Mouse (Mus musculus): Measurements from ENCODE around the gene Evl.
A peak's percentile ranks its signal among the peaks of the same experiment; 100 is the strongest.
"Not testable (repeated sequence)": the region's sequence is repeated elsewhere in the genome, so short reads cannot be mapped to it uniquely, and the experiment has no call there.

The Evl gene

GRCm38 (mm10) chr12:108554120-108554841, at the start of gene Evl:
Gene Evl (plus strand): TSS chr12:108554720.
- peak; percentile 91 to 92 for DNase-seq

GRCm38 (mm10) chr12:108505846-108506245, 48.7 kb upstream of the Evl start:
- peak in 1 of 2 experiments; percentile 6 for DNase-seq

GRCm38 (mm10) chr12:108507046-108507445, 47.5 kb upstream of the Evl start:
- not testable (repeated sequence) for DNase-seq

GRCm38 (mm10) chr12:108510571-108510970, 43.9 kb upstream of the Evl start:
- DNase-seq = no peak

DNA sequence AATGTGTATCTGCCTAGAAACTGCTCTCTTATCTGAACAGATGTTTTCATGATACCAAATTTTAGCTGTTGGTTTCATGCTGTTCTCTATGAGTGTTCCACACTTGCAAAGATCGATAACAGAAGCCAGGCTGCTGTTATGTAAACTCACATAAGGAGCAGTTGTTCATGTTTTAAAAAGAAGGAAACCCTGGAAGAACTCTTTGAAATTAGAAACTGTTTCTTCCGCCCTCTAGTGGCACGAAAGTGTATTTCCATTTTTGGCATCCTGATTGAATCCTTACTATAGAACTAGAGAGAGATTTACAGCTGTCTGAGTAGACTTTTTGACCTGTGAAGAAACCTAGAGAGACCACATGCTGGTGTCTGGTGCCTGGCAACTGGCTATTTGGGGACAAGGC, 43.5 kb upstream of the Evl start:
- peak in 1 of 2 experiments; percentile 39 for DNase-seq

DNA sequence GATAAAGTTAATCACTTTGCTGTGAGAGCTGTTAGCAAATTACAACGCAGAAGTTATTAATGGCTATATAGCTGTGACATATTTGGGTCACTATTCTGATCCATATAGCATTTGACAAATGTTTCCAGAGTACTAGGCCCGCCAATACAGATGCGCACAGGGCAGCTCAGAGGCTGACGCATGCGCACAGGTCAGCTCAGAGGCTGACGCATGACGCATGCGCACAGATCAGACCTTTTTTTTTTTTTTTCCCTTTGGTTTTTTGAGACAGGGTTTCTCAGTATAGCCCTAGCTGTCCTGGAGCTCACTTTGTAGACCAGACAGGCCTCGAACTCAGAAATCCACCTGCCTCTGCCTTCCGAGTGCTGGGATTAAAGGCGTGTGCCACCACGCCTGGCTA, 39.1 kb upstream of the Evl start:
- no peak for DNase-seq

DNA sequence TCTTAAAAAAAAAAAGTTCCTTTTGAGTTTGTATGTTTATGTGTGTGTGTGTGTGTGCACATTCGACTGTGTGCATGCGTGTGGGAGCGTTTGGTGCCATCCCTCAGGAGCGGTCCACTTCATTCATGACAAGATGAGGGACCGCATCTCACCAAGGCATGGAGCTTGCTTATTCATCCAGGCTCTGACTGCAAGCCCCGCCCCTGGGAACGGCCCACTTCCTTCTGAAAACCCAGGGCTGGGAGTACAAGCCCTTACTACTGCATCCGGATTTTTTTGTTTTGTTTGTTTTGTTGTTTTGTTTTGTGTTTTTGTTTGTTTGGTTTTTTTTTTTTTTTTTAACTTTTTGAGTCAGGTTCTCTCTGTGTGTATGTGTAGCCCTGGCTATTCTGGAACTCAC, 35.1 kb upstream of the Evl start:
- DNase-seq = no peak

DNA sequence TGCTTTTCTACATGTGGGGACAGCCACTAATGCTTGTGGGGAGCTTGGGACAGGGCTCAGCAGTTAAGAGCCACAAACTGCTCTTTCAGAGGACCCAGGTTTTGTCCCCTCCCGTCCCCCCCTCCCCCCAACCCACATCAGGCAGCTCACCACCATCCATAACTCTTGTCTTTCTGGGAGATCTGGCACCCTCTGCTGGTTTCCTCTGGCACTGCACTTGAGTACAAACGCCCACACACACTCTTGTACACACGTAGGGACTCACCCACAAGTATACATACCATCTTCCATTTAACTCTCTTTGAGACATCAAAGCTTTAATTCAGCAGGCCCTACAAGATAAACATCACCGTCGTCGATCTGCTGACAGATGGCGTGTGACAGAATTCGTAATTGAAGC, 25.3 kb upstream of the Evl start:
- peak; percentile 24 to 59 for DNase-seq

DNA sequence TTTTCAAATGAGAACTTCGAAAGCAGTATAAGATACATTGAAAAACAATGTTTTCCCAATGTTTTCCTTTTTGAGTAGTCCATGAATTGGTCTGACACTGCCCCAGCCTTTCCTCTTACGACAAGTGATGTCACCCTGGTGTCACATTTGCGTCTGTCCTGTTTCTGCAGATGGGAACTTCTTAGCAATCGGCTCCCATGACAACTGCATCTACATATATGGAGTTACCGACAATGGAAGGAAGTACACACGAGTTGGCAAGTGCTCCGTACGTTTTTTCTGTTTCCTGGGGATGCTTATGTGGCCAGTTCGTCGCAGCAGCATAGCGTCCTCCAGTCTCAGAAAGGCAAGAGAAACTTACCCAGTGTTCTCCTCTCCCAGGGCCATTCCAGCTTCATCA, 20.0 kb upstream of the Evl start:
- peak in 1 of 2 experiments; percentile 24 for DNase-seq

GRCm38 (mm10) chr12:108536461-108536860, 18.1 kb upstream of the Evl start:
- no peak for DNase-seq

- peak in 1 of 2 experiments; percentile 55 for DNase-seq
These were observed 13.4 kb upstream of the Evl start for GRCm38 (mm10) chr12:108541088-108541487.

DNA sequence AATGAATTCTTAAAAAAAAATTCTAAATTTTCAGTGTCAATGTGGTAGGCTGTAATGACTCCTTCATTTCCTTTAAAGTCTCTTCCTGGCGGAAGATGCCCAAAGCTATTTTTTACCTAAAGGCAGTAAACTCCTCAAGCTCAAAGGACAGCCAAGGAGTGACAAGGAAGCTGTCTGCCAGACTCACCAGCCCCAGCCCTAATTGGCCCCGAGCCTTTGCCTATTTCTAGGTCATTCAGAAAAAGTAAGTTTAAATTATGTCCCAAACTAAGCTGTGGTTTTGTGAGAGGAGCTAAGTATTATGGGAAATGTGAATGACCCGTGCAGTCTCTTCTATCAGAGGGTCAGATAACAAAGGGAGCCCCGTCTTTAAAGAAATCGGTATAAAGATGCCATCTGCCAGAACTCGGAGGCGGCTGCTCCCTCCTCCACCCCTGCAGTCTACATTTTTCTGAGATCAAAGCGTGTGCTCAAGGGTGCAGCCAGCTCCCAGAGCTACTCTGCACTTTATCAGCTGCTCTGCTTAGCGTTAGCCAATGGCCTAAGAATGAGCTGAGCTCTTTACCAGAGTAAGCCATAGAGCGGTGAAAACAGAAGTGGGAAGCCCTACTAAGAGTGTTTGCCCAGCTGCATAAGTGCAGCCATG, 7.9 kb upstream of the Evl start:
- DNase-seq = no peak

GRCm38 (mm10) chr12:108547251-108547875, 7.2 kb upstream of the Evl start:
- DNase-seq = no peak

DNA sequence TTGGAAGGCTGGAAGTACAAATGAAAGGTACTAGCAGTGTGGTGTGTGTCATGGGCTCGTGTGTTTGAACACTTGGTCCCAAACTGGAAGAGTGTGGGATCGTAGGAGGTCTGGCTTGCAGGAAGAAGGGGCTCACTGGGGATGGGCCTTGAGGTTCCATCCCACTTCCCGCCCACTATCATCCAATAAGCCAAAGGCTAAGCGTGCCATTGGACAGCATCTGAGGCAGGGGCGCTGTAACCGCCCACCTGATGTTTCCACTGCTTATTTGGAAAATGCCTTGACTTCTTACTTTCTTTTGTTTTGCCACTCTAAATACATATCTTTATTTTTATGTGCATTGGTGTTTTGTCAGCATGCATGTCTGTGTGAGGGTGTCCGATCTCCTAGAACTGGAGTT, 2.8 kb upstream of the Evl start:
- no peak for DNase-seq

GRCm38 (mm10) chr12:108553079-108553478, 1.4 kb upstream of the Evl start:
- DNase-seq = peak; percentile 34 to 55

DNA sequence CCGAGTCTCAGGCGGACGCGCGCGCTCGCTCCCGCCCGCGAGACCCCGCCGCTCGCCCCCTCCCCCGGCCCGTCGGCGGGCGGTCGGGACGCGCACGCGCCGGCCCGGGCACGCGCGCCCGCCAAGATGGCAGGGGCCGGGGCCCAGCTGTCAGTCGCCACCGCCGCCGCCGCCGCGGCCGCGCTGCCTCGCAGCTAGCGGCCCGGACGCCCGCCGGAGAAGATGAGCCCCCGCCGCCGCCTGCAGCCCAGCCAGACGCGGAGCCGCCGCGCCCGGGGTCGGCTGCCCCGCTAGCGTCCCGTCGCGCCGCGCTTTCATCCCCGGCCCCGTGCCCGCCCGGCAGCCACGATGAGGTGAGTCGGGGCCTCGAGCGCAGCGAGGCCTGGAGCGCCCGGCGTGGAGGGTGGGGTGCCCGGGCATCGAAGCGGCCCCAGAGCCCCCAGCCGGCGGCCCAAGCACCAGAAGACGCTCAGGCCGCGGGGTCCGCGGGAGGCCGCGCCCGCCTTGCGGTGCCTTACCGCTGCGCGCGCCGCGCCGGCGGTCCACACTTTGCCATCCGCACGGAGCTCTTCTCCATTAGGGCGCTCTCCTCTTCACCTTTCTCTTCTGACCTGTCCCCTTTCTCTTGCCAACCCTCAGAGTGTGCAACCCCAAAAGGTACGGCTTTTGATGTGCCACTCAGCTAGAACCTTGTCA, 489 bp downstream of the Evl start:
- DNase-seq = peak; percentile 50 to 77

DNA sequence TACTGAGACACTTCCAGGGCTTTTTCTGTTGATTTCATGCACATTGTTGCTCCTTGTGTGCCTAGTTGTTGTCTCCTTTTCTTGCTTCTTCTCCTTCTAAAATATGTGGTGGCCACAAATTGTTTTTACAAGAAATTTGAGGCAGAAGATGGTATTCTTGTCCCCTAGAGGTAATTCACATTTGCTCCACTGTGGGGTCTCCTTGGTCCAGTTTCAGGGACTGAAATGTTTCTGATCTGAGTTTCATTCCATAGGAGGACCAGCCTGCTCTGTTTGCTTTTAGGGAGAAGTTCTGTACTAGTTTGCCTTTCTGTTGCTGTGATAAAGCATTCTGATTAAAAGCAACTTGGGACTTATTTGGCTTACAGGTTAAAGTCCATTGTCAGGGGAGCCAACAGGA, 3.7 kb downstream of the Evl start:
- no peak for DNase-seq

GRCm38 (mm10) chr12:108563238-108563637, 8.7 kb downstream of the Evl start:
- DNase-seq = no peak

GRCm38 (mm10) chr12:108564910-108565506, 10.5 kb downstream of the Evl start:
- no peak for DNase-seq

- DNase-seq = no peak
These were observed 24.8 kb downstream of the Evl start for GRCm38 (mm10) chr12:108579156-108579871.

GRCm38 (mm10) chr12:108583775-108584174, 29.3 kb downstream of the Evl start:
- peak in 1 of 2 experiments; percentile 43 for DNase-seq

GRCm38 (mm10) chr12:108590131-108590530, 35.6 kb downstream of the Evl start:
- no peak for DNase-seq
